Comparison of ENCODE assay signal across 8 mouse cellular contexts in the genomic region with DNA sequence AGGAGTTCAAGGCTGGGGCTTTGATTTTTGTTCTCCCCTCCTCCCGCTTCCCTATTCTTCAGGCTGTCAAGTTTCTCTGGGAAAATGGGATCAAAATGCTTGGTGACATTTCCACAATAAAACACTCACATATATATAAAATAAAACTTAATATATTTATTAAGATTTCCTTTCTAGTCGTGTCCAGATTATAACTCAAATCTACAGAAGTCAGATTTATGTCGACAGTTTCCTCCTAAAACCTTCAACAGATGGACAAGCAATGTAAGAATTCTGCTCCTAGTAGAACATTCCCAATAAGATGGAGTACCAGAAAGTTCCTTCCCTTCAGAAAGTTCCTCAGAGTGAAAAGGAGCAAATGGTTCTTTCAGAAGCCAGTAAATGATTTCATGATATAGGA.
DNase-seq lines count a peak whose midpoint lies in the region; ATAC-seq lines count a peak whose summit lies in the region.

No protein-coding gene starts in this region.

- H3K4me3 ChIP-seq in kidney, embryonic 16.5 days (ENCODE audit: low read length) = peak overlapping the region; percentile 56
- H3K4me3 ChIP-seq in forebrain, embryonic 13.5 days = peak overlapping the region; percentile 64
- H3K4me3 ChIP-seq in limb, embryonic 11.5 days (ENCODE audit: low read depth, low read length) = no peak overlapping the region
- peak overlapping the region; percentile 58; the same call in 1 of the 2 replicates for H3K4me3 ChIP-seq in neural tube, embryonic 14.5 days (ENCODE audit: low read depth, low read length)

- ATAC-seq in kidney, embryonic 16.5 days (ENCODE audit: low FRiP score, low TSS enrichment) = no peak
- no peak for ATAC-seq in forebrain, embryonic 13.5 days
- ATAC-seq in limb, embryonic 11.5 days (ENCODE audit: insufficient number of reproducible peaks, low FRiP score, low TSS enrichment, low read depth) = no peak; the same call in 1 of the 2 replicates
- ATAC-seq in neural tube, embryonic 14.5 days (ENCODE audit: low read depth) = no peak
- ATAC-seq in CD4-positive, CD25-positive, alpha-beta regulatory T cell, adult 4 months = no peak

- DNase-seq in kidney, postnatal 25 days = no peak
- DNase-seq in limb, embryonic 11.5 days (ENCODE audit: low spot score) = no peak
- no peak for DNase-seq in layer of hippocampus, adult 9-10 months (ENCODE audit: low spot score)
- no peak for DNase-seq in left cerebral cortex, adult 8-10 months (ENCODE audit: low spot score in 2 of 2)

- no peaks in the 10 kb centered on the region for H3K27me3 ChIP-seq in kidney, embryonic 16.5 days (ENCODE audit: insufficient read depth, low read length)
- no peaks in the 10 kb centered on the region for H3K27me3 ChIP-seq in forebrain, embryonic 13.5 days
- H3K27me3 ChIP-seq in limb, embryonic 11.5 days (ENCODE audit: control insufficient read depth, insufficient read depth, low read length) = no peaks in the 10 kb centered on the region
- no peaks in the 10 kb centered on the region for H3K27me3 ChIP-seq in neural tube, embryonic 14.5 days (ENCODE audit: control insufficient read depth, insufficient read depth, low read length)

- H3K9me3 ChIP-seq in kidney, embryonic 16.5 days (ENCODE audit: low read length) = 0 out of 2 replicates have a peak, but pooled peaks cover 4% of the 10 kb centered on the region
- H3K9me3 ChIP-seq in forebrain, embryonic 13.5 days (replicated peaks) = no peaks in the 10 kb centered on the region
- no peaks in the 10 kb centered on the region; the same call in 1 of the 2 replicates for H3K9me3 ChIP-seq in limb, embryonic 11.5 days (ENCODE audit: control insufficient read depth, low read length)
- no peaks in the 10 kb centered on the region for H3K9me3 ChIP-seq in neural tube, embryonic 14.5 days (ENCODE audit: control insufficient read depth, low read length)

- H3K36me3 ChIP-seq in kidney, embryonic 16.5 days (ENCODE audit: insufficient read depth, low read length) = no peaks in the 10 kb centered on the region
- no peaks in the 10 kb centered on the region for H3K36me3 ChIP-seq in forebrain, embryonic 13.5 days (ENCODE audit: poor library complexity, severe bottlenecking)
- H3K36me3 ChIP-seq in limb, embryonic 11.5 days (ENCODE audit: control insufficient read depth, insufficient read depth, low read length) = no peaks in the 10 kb centered on the region
- no peaks in the 10 kb centered on the region for H3K36me3 ChIP-seq in neural tube, embryonic 14.5 days (ENCODE audit: control insufficient read depth, insufficient read depth, low read length)

- peak overlapping the region; percentile 86 for H3K27ac ChIP-seq in kidney, embryonic 16.5 days (ENCODE audit: low read length)
- 0 out of 2 replicates have a peak overlapping the region, but pooled peaks have one; percentile 85 for H3K27ac ChIP-seq in forebrain, embryonic 13.5 days
- peak overlapping the region; percentile 80; the same call in 1 of the 2 replicates for H3K27ac ChIP-seq in limb, embryonic 11.5 days (replicated peaks; ENCODE audit: low read depth, low read length)
- peak overlapping the region; percentile 88 for H3K27ac ChIP-seq in neural tube, embryonic 14.5 days (ENCODE audit: low read depth, low read length)

- H3K4me1 ChIP-seq in kidney, embryonic 16.5 days (ENCODE audit: insufficient read depth, low read length) = 0 out of 2 replicates have a peak, but pooled peaks cover 5% of the 10 kb centered on the region
- no peaks in the 10 kb centered on the region for H3K4me1 ChIP-seq in forebrain, embryonic 13.5 days
- H3K4me1 ChIP-seq in limb, embryonic 11.5 days (ENCODE audit: control insufficient read depth, insufficient read depth, low read length) = no peaks in the 10 kb centered on the region
- H3K4me1 ChIP-seq in neural tube, embryonic 14.5 days (ENCODE audit: control insufficient read depth, insufficient read depth, low read length) = no peaks in the 10 kb centered on the region

- WGBS in kidney, embryonic 16.5 days = 44% methylated on average over 3 of the region's 3 CpGs
- WGBS in forebrain, embryonic 13.5 days = 36% methylated on average over 3 of the region's 3 CpGs
- WGBS in limb, embryonic 11.5 days = 36% methylated on average over 3 of the region's 3 CpGs
- WGBS in neural tube, embryonic 14.5 days = 35% methylated on average over 3 of the region's 3 CpGs

- H3K4me2 ChIP-seq in kidney, embryonic 16.5 days (replicated peaks; ENCODE audit: low read depth, low read length) = peak overlapping the region; percentile 75
- peak overlapping the region; percentile 73 for H3K4me2 ChIP-seq in forebrain, embryonic 13.5 days
- peak overlapping the region; percentile 48; the same call in 1 of the 2 replicates for H3K4me2 ChIP-seq in limb, embryonic 11.5 days (ENCODE audit: low read depth, severe bottlenecking)
- peak overlapping the region; percentile 84 for H3K4me2 ChIP-seq in neural tube, embryonic 14.5 days (ENCODE audit: low read depth, low read length)

- peak overlapping the region; percentile 71 for H3K9ac ChIP-seq in kidney, embryonic 16.5 days (replicated peaks; ENCODE audit: low read length)
- peak overlapping the region; percentile 83 for H3K9ac ChIP-seq in forebrain, embryonic 13.5 days
- peak overlapping the region; percentile 84; the same call in 1 of the 2 replicates for H3K9ac ChIP-seq in limb, embryonic 11.5 days (ENCODE audit: low read length)
- peak overlapping the region; percentile 94; the same call in 1 of the 2 replicates for H3K9ac ChIP-seq in neural tube, embryonic 14.5 days (replicated peaks; ENCODE audit: low read depth, low read length)
